Comparison of ENCODE assay signal across 25 mouse cellular contexts in genomic region chr6:35321105-35321504, GRCm38 (mm10). TPM values are rescaled to one million over a fixed set of nuclear protein-coding genes. Genes with fewer than 3 reads are reported as not detected.
DNase-seq lines count a peak whose midpoint lies in the region; ATAC-seq and TF ChIP-seq lines count a peak whose summit lies in the region.
"Had no signal": no experiment of that assay in that cellular context is flagged by ENCODE, and none has a peak within 500 bp of the region (broad histone marks: within the 10 kb centered on the region; RNA-seq: fewer than 3 reads in every experiment).

No protein-coding gene starts in this region.

- no peak overlapping the region for H3K9ac ChIP-seq in intestine, postnatal 0 days (ENCODE audit: low read depth, low read length)
- no peak overlapping the region for H3K9ac ChIP-seq in hindbrain, embryonic 14.5 days
- H3K9ac ChIP-seq: heart, embryonic 13.5 days; midbrain, embryonic 12.5 days had no signal

- H3K27ac ChIP-seq in intestine, postnatal 0 days (ENCODE audit: low read depth, low read length): no peak overlapping the region; the same call in 1 of the 2 replicates
- H3K27ac ChIP-seq in hindbrain, embryonic 14.5 days: no peak overlapping the region
- H3K27ac ChIP-seq: embryonic facial prominence, embryonic 10.5 days; gastrocnemius, adult 2 months; heart, embryonic 13.5 days; hindbrain, postnatal 0 days; midbrain, embryonic 12.5 days had no signal

- ATAC-seq in intestine, postnatal 0 days: peak; percentile 92
- ATAC-seq in megakaryocyte-erythroid progenitor cell, adult 5-6 weeks (replicated peaks; ENCODE audit: low FRiP score, low TSS enrichment, poor library complexity, severe bottlenecking): peak; percentile 88
- ATAC-seq in hindbrain, embryonic 14.5 days (ENCODE audit: low FRiP score): no peak
- ATAC-seq: activated CD4-positive, CD25-positive, alpha-beta regulatory T cell, adult 4 months; forebrain, embryonic 14.5 days; hindbrain, postnatal 0 days; Patski had no signal

- H3K27me3 ChIP-seq in intestine, postnatal 0 days (replicated peaks; ENCODE audit: control insufficient read depth, insufficient read depth, low read length): no peaks in the 10 kb centered on the region
- H3K27me3 ChIP-seq in hindbrain, embryonic 14.5 days (ENCODE audit: control insufficient read depth, insufficient read depth, low read length): no peaks in the 10 kb centered on the region
- H3K27me3 ChIP-seq: midbrain, embryonic 12.5 days had no signal

- no peak for TF ChIP-seq CTCF in intestine, postnatal 0 days (IDR thresholded peaks at IDR 0.05; ENCODE audit: low read depth)

- H3K4me1 ChIP-seq in intestine, postnatal 0 days (replicated peaks; ENCODE audit: control insufficient read depth, insufficient read depth, low read length): peaks cover 4% of the 10 kb centered on the region; the same call in 1 of the 2 replicates
- no peaks in the 10 kb centered on the region for H3K4me1 ChIP-seq in hindbrain, embryonic 14.5 days (replicated peaks; ENCODE audit: control insufficient read depth, insufficient read depth, low read length)
- H3K4me1 ChIP-seq: midbrain, embryonic 12.5 days had no signal

- H3K36me3 ChIP-seq in intestine, postnatal 0 days (ENCODE audit: control insufficient read depth, insufficient read depth): no peaks in the 10 kb centered on the region
- no peaks in the 10 kb centered on the region for H3K36me3 ChIP-seq in hindbrain, embryonic 14.5 days (replicated peaks; ENCODE audit: control insufficient read depth, insufficient read depth)
- H3K36me3 ChIP-seq: embryonic facial prominence, embryonic 10.5 days; heart, embryonic 13.5 days; midbrain, embryonic 12.5 days had no signal

- 0 out of 2 replicates have a peak overlapping the region, but pooled peaks have one; percentile 4 for H3K4me2 ChIP-seq in intestine, postnatal 0 days (replicated peaks; ENCODE audit: low read depth)
- H3K4me2 ChIP-seq in hindbrain, embryonic 14.5 days (replicated peaks): no peak overlapping the region
- H3K4me2 ChIP-seq: heart, embryonic 13.5 days; midbrain, embryonic 12.5 days had no signal

- peak; percentile 22 for DNase-seq in kidney, adult 18-20 months
- no peak for DNase-seq in kidney, adult 9 months
- DNase-seq in spleen, postnatal 10 days (ENCODE audit: low spot score in 2 of 2): peak; percentile 20 to 40
- no peak for DNase-seq in spleen, adult 12 weeks (ENCODE audit: low spot score)
- DNase-seq in hindbrain, embryonic 14.5 days (ENCODE audit: low spot score): no peak
- no peak for DNase-seq in urinary bladder, postnatal 4 days (ENCODE audit: low spot score in 2 of 2)
- DNase-seq: B cell, adult 2 months; cerebellum, adult 11-12 months; cerebellum, postnatal 36 days; gastrocnemius, adult 2 months; heart, adult 11 months; heart, postnatal 4 days; lung, adult 2 months; lung, postnatal 4 days; thymus, postnatal 14 days had no signal

- no peaks in the 10 kb centered on the region for H3K9me3 ChIP-seq in intestine, postnatal 0 days (ENCODE audit: control insufficient read depth)
- no peaks in the 10 kb centered on the region for H3K9me3 ChIP-seq in hindbrain, embryonic 14.5 days (ENCODE audit: control insufficient read depth, low read length)
- H3K9me3 ChIP-seq: embryonic facial prominence, embryonic 10.5 days; heart, embryonic 13.5 days; midbrain, embryonic 12.5 days had no signal

- 45% methylated on average over 4 of the region's 4 CpGs for WGBS in intestine, postnatal 0 days
- WGBS in hindbrain, embryonic 14.5 days: 89% methylated on average over 4 of the region's 4 CpGs

- H3K4me3 ChIP-seq in intestine, postnatal 0 days (ENCODE audit: low read depth, low read length): no peak overlapping the region
- no peak overlapping the region for H3K4me3 ChIP-seq in hindbrain, embryonic 14.5 days (replicated peaks; ENCODE audit: low read length)
- H3K4me3 ChIP-seq: embryonic facial prominence, embryonic 10.5 days; gastrocnemius, adult 2 months; heart, embryonic 13.5 days; midbrain, embryonic 12.5 days had no signal

RNA-seq across cellular contexts. Expression of gene Fam180a, which starts 4.8 kb away (rescaled TPM):
- polyA plus RNA-seq in intestine, postnatal 0 days (2015; fragmentation: Nextera tagmentation; extraction: Ambion mirVana): 1.5 and 1.9 TPM in 2 replicates
- total RNA-seq in megakaryocyte-erythroid progenitor cell, adult 5-6 weeks (2014; fragmentation: Nextera tagmentation): not detected in 2 replicates
- not detected in 2 replicates for total RNA-seq in megakaryocyte-erythroid progenitor cell, adult 5-6 weeks (2017)
- 0.93 and 1.1 TPM in 2 replicates for polyA plus RNA-seq in hindbrain, embryonic 14.5 days (2014; fragmentation: Nextera tagmentation; extraction: Ambion mirVana)
- polyA plus RNA-seq: activated CD4-positive, CD25-positive, alpha-beta regulatory T cell, adult 4 months; embryonic facial prominence, embryonic 10.5 days; neural tube, embryonic 14.5 days; Patski had no signal

RNA-seq across cellular contexts. Expression of gene Slc13a4, which starts 13.2 kb away (rescaled TPM):
- polyA plus RNA-seq in intestine, postnatal 0 days (2015; fragmentation: Nextera tagmentation; extraction: Ambion mirVana): 0.72 and 0.76 TPM in 2 replicates
- total RNA-seq in megakaryocyte-erythroid progenitor cell, adult 5-6 weeks (2014; fragmentation: Nextera tagmentation): not detected in 2 replicates
- not detected in 2 replicates for total RNA-seq in megakaryocyte-erythroid progenitor cell, adult 5-6 weeks (2017)
- polyA plus RNA-seq in hindbrain, embryonic 14.5 days (2014; fragmentation: Nextera tagmentation; extraction: Ambion mirVana): 7.5 and 7.8 TPM in 2 replicates
- polyA plus RNA-seq: Patski had no signal

Comparison
In these comparisons a context has a peak if more than half of its experiments do, and no peak if none do; other contexts are left out.
1. DNase-seq: peak in kidney, adult 18-20 months (single experiment) and spleen, postnatal 10 days (2 of 2); none in kidney, adult 9 months (single experiment), spleen, adult 12 weeks (single experiment), hindbrain, embryonic 14.5 days (single experiment) and urinary bladder, postnatal 4 days (0 of 2).